Mouse (Mus musculus) bone marrow, adult 2 months (tissue): Measurements from ENCODE around the gene Hist1h2bf.

Source experiments
- CTCF ChIP-seq: fragments of 200-500 bp; IDR thresholded peaks from 2 replicates; pipeline ENCODE4 v1.5.1; 2011; ENCODE audit warnings: low read length, control low read depth; ENCODE audit not compliant: control insufficient read depth, insufficient read depth
- POLR2A ChIP-seq: fragments of 200-500 bp; IDR thresholded peaks from 2 replicates; pipeline ENCODE4 v1.6.1; 2011; ENCODE audit warnings: low read depth, mild to moderate bottlenecking, control low read depth, low read length, borderline replicate concordance; ENCODE audit not compliant: control insufficient read depth

DNA sequence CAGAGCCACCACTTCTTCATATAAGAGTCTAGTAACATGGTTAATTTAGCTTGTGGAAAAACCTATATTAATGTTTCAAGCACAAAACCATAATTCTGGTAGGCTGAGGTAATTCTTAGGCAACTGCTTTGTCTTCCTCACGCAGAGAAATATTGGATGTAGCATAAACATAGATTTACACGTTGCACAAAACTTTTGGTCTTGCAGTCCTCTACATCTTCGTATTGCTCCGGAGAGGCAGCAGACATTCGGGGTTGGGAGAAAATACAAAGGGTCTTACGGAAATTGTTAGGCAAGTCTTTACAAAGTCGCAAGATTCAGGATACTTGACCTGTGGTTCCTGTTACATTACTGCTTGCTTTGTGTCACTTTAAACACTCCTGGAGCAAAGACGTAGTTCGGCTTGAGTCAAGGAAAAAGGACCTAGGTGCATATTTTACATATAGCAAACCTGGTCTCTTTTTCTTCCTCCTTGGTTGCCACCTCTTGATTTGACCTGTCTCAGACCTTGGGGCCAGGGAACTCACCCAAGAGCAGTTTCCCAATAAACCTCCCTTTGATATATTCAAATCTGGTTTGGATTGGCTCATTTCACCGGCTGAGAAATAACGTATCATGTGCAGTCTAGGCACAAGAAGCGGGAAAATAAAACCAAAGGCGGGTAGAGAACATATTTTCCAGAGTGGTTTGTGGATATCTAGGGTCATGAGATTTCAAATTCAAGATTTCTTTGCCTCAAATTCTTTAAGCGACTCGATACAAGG is 39.4 kb downstream of the Hist1h2bf start:
- TF ChIP-seq CTCF, result no peak
- TF ChIP-seq POLR2A, result 0 out of 2 replicates have a peak, but pooled peaks have one; percentile 4
